Mouse (Mus musculus) cerebellum, adult (tissue): ENCODE measurements around the gene Scamp4.

Source experiments
- ATAC-seq: cut with Nextera tagmentation; 2 replicates; pipeline ENCODE4 v1.9.2; 2017; ENCODE audit warnings: mild to moderate bottlenecking, moderate library complexity, mixed read lengths; ENCODE audit not compliant: insufficient number of reproducible peaks, low FRiP score, low TSS enrichment

Scamp4 gene

DNA sequence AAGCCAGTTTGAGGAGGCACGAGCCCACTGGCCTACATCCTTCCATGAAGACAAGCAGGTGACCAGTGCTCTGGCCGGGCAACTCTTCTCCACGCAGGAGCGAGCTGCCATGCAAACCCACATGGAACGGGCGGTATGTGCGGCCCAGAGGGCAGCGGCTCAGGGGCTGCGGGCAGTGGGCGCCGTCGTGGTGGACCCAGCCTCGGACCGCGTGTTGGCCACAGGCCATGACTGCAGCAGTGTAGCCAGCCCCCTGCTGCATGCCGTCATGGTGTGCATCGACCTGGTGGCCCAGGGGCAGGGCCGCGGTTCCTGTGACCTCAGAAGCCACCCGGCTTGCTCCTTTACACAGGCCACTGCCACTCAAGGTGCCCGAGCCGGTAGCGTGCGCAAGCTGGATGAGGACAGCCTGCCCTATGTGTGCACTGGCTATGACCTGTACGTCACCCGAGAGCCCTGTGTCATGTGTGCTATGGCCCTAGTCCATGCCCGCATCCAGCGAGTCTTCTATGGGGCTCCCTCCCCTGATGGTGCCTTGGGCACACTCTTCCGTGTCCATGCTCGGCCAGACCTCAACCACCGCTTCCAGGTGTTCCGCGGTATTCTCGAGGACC is 4.2 kb downstream of the Scamp4 start:
- no peak for ATAC-seq

GRCm38 (mm10) chr10:80608435-80608834 is 5.8 kb downstream of the Scamp4 start:
- no peak for ATAC-seq

DNA sequence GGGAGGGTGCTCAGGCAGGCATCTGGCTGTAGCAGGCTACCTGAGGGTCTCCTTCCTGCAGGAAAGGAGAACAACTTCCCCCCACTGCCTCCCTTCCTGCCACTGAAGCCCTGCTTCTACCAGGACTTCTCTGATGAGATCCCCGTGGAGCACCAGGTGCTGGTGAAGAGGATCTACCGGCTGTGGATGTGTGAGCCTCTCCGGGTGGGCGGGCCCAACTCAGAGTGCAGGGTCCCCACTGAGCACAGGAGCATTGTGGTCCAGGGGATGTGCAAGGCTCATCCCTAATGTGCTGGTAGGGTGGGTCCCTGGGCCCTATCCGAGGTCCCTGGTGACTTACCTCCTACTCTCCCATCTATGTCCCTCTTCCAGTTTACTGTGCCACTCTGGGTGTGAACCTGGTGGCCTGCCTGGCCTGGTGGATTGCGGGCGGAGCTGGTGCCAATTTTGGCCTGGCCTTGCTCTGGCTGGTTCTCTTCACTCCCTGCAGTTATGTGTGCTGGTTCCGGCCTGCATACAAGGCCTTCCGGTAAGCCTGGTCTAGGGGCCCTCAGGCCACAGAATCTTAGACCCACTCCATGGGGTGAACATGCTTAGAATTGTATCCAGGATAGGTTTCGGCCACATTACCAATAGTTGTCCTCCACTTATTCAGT is 6.7 kb downstream of the Scamp4 start:
- ATAC-seq, result no peak

DNA sequence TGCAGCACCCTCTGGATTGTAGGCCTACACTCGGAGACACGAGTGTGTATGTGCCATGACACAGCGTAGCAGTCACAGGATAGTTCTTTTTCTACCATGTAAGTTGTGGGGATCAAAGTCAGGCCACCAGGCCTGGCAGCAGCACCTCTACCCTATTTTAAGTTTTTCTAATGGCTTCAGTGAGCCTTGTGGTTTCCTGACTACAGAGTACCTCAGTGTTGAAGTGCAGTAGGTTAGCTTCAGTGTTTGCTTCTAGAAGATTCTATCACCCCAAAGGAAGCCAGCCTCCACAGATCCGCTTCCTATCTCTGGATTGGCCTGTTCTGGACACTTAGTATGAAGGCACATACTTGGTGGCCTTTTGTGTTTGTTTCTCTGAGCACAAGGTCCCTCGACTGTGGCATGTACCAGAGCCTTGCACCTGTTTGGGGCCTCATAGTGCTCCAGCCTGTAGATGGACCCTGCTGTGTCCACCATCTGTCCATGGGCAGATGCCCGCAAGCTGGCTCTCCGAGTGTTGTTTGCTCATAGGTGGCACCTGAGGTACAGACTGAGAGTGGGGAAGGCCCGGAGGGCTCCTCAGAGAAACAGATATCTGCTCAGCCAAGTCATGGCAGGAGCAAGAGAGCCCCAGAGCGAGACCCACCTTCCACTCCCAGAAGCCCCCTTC is 7.6 kb downstream of the Scamp4 start:
- peak; percentile 45; the same call in 1 of the 2 replicates for ATAC-seq

DNA sequence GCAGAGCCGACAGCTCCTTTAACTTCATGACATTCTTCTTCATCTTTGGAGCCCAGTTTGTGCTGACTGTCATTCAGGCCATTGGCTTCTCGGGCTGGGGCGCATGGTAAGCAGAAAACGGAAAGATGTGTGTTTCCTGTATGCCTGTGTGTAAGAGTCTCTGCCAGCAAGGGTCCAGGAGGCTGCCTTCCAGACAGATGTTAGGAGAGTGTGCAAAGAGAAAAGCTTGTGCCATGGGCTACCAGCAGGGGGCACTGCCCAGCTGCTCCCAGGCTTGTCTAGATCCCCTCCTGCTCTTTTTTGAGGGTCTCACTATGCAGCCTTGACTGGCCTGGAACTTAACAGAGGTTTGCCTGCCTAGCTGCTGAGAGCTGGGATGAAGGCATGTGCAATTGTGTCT is 8.4 kb downstream of the Scamp4 start:
- no peak for ATAC-seq

DNA sequence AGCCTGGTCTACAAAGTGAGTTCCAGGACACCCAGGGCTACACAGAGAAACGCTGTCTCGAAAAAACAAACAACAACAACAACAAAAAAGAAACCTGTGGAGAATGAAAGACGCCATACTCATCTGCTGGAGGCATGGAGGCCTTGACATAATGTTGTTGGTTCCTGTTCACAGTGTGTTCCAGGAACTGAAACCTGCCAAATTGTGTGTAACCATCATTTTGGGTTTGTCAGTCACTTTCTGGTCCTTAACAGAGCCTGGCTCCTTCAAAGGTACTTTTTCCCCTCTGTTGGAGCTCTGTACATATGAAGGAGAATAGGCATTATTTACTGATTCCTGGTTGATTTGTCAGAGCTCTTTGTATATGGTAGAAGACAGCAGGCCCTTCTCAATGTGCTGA is 9.2 kb downstream of the Scamp4 start:
- no peak for ATAC-seq

DNA sequence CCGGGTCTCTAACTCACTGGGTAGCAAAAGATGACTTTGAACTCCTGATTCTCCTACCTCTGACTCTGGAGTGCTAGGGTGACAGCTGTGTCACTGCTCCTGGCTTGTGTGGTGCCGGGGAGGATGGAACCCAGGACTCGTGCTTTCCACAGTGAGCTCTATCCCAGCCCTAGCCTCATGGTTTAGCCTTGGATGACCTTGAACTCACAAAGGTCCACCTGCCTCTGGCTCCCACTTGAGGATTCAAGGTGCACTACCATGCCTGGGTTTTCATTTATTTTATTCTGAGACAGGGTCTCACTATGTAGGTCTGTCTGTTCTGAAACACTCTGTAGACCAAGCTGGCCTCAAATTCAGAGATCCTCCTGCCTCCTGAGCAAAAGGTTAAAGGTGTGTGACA is 11.1 kb downstream of the Scamp4 start:
- ATAC-seq, result no peak

DNA sequence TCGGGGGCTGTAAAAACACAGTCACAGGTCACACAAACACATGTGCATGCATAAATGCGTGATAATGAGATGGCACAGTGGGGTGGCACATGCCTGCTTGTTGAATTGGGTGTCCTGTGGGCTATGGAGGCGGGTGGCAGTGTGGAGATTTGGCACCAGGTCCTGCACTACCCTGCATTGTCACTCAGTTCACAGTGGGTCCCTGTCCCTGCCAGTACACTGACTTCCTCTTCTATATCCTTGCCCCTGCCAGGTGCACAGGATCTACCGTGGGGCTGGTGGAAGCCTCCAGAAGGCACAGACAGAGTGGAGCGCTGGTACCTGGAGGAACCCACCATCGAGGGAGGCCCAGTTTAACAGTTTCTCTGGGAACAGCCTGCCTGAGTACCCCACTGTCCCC is 11.7 kb downstream of the Scamp4 start:
- ATAC-seq, result no peak

GRCm38 (mm10) chr10:80618181-80618580 is 15.5 kb downstream of the Scamp4 start:
- no peak for ATAC-seq

DNA sequence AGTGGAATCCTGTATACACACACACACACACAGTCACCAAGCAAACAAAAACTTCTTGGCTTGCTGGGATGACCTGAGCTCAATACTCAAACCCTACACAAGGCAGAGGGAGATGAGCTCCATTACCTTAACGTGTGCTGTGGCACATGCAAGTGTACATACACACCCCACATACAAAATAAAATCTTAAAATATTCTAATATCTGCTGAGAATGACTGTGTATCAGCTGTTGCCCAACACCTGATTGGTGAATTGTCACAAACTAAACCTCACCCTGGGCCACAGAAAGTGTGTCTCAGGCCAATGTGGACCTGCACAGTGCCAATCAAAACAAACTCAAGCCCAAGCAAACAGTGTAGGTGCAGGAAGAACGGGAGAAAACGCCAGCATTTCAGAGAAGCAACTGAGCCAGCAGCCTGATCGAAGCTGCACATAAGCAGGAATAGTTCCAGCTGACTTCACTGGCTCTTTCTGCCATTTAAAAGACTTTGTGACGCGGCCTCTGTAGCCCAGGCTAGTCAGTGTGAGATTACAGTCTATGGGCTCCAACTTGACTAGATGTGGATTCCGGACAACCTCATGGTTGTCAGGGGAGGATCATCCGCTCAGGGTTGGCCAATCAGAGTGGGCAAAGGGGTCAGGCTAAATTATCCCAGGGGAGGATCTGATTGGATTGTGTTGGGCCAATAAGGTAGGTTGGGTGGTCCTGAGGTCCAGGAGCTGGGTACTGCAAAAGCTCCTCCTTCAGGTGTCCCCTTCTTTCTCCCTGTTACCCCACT is 17.0 kb downstream of the Scamp4 start:
- no peak for ATAC-seq

GRCm38 (mm10) chr10:80620365-80620764 is 17.7 kb downstream of the Scamp4 start:
- ATAC-seq, result no peak

GRCm38 (mm10) chr10:80620796-80621689 is 18.4 kb downstream of the Scamp4 start:
- ATAC-seq, result no peak

DNA sequence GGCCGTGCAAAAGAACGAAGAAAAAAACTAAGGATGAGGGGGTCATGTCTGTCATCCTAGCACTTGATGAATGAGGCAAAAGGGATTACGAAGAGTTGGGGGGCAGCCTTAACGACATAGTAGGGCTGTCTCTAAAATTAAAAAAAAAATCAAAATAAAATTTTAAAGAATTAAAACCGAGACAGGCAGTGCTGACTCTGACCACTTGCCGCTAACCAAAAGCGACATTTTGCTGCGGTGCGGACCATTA is 18.9 kb downstream of the Scamp4 start:
- no peak for ATAC-seq

GRCm38 (mm10) chr10:80621940-80622660 is 19.4 kb downstream of the Scamp4 start:
- ATAC-seq, result peak; percentile 85

DNA sequence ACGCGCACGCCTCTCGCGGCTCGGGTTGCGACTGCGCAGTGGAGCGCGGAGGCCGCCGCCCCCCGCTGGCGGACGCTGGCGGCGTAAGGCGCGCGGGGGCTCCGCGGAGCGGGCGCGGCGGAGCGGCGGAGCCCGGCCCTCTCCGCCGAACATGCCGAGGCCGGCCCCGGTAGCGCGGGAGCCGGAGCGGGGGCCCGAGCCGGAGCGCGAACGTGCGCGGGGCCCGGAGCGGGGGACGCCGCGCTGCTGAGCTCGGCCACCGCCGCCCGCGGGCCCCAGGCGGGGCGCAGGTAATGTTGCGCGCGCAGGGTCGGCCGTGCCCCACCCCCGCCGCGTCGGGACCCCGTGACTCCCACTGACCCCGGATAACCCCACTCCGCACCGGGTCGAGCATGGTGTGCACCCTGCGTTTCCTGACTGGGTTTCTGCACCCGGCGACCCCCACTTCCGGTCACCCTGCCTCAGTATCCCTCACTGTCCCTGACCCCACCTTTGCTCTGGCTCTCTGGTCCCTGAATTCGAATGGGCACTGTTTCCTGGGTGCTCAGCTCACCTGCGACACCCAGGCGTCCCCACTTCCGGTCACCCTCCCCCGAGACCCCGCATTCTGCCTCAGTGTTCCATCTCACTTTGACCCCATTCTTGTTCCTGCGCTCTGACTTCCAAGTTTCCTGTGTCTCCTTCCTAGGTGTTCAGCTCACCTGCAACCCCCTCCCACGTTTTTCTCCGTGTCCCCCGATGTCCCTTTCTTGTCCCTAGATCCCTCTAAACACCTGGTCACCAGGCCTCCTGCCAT is 20.2 kb downstream of the Scamp4 start, which contains the start of gene Csnk1g2:
Gene Csnk1g2, plus strand, starts transcription at position 178 of the 796 bp plus-strand sequence.
- ATAC-seq, result peak; percentile 26; the same call in 1 of the 2 replicates

DNA sequence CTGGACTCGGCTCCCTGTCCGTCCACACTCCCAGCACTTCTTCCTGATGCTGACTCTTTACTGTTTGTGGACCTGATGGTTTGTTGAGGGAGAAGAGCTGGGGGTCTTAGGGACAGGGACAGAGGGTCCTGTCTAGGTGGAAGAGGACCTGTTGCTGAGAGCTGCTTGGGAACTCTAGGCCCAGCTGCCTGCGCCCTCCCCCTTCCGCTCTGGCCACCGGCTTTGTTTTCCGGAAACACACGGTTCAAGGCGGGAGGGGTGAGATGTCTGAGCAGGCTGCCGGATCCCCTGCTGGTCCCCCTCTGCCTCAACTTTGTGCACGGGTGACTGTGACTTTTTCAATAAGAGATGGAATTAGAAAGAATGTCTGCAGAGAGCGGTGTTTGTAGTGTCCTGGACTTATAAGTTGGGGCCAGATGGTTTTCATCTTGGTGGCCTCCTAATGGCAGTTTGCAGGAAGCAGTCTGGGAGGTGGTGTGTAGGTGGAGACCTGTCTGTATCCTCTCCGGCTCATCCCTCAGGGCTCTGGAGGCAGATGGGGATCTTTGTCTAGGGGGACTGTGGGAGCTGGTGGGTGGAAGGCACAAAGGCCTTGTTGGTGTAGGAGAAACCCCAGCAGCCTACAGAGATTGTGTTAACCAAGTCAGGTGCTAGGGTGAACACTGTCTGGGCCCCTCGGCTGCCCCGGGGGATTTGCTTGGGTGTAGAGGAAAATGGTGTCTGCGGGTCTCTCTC is 21.0 kb downstream of the Scamp4 start:
- ATAC-seq, result no peak

DNA sequence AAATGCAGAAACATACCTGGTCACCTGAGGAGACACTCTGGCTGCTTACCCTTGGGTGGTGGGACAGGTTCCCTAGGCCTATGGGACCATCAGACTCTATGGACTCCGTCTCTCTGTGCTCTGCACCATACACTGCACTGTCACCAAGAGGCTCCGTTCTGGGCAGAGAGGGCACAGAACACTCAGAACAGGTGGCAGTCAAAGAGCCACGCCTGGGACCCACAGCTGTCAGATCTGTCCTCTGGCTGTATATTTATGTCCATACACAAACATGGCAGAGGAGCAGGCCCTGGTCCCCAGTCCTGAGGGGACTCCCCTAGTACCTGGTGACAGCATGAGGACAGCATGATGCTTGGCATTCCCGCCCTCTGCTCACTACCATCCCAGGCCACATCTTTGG is 23.1 kb downstream of the Scamp4 start:
- ATAC-seq, result no peak

DNA sequence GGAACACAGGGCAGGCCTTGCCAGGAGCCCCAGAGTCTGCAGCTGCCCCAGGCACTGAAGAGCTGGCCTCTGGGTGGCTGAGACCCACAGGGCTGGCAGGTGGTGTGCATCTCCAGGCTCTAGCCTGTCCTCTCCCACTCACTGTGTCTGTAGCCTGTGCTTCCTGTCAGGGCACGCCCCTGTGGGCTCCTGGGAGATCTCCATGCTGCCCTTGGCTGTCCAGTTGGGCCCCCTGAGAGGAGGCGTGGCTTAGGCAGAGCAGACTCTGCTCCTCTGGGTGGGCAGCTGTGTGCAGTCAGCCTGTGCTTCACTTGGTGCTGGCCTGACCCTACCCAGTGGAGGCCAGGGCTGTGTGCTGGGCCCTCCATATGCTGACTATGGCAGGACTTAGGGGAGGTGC is 25.0 kb downstream of the Scamp4 start:
- ATAC-seq, result no peak
